Mouse (Mus musculus) gastrocnemius, postnatal 36 days (tissue): Measurements from ENCODE around the gene Tiam2. TPM values are rescaled to one million over a fixed set of nuclear protein-coding genes. Genes with fewer than 3 reads are reported as not detected.
A peak's percentile ranks its signal among the peaks of the same experiment; 100 is the strongest.

Experiments used
- DNase-seq, 2 experiments: peaks; one replicate each; pipeline ENCODE4 v3.0.0; 2022
- intact Hi-C: fragments of 180-260 bp; cut with DNase I; formaldehyde crosslinking; loops from one replicate; pipeline ENCODE4 v1.15.1; 2025
- total RNA-seq, 2 experiments: library from RNA; stranded (reverse); gene quantifications; 2 replicates each; pipeline ENCODE4 v1.2.3; 2021

The Tiam2 gene
- total RNA-seq, 2 experiments from 2014 or later: 3.0 TPM

- no peak for DNase-seq
- intact Hi-C loops: no loop called here
Observed at GRCm38 (mm10) chr17:3531641-3532040, 205.3 kb downstream of the Tiam2 start.

- intact Hi-C loops: no loop called here
- DNase-seq: no peak
Observed at GRCm38 (mm10) chr17:3532254-3532653, 205.9 kb downstream of the Tiam2 start, which contains the start of gene Cldn20. Cldn20 (plus strand) TSS chr17:3532554.

GRCm38 (mm10) chr17:3533425-3533824 lies 207.1 kb downstream of the Tiam2 start:
- intact Hi-C loops: no loop called here
- no peak for DNase-seq

GRCm38 (mm10) chr17:3540304-3540703 lies 213.9 kb downstream of the Tiam2 start:
- intact Hi-C loops: no loop called here
- DNase-seq: no peak

- DNase-seq: no peak
- intact Hi-C loops: no loop called here
Observed at GRCm38 (mm10) chr17:3541033-3541432, 214.7 kb downstream of the Tiam2 start.

GRCm38 (mm10) chr17:3547725-3548124 lies 221.4 kb downstream of the Tiam2 start:
- no peak for DNase-seq
- intact Hi-C loops: no loop called here

- DNase-seq: no peak
- intact Hi-C loops: no loop called here
Observed at GRCm38 (mm10) chr17:3556251-3556650, 229.9 kb downstream of the Tiam2 start.

GRCm38 (mm10) chr17:3557331-3558311 lies 231.2 kb downstream of the Tiam2 start, which contains the start of gene Tfb1m:
Tfb1m (minus strand) TSS chr17:3557781.
- intact Hi-C loops: no loop called here
- DNase-seq: peak; percentile 96 to 97

GRCm38 (mm10) chr17:3558356-3558870 lies 232.0 kb downstream of the Tiam2 start:
- DNase-seq: no peak
- intact Hi-C loops: no loop called here

- no peak for DNase-seq
- intact Hi-C loops: no loop called here
Observed at GRCm38 (mm10) chr17:3560534-3560933, 234.2 kb downstream of the Tiam2 start.

- intact Hi-C loops: no loop called here
- DNase-seq: no peak
Observed at GRCm38 (mm10) chr17:3562405-3562804, 236.0 kb downstream of the Tiam2 start.

GRCm38 (mm10) chr17:3570876-3571275 lies 244.5 kb downstream of the Tiam2 start:
- intact Hi-C loops: loop anchor here (5.0 kb wide), 1 partner anchor 221 kb away; no protein-coding TSS in a partner anchor

More at GRCm38 (mm10) chr17:3570876-3571275, 244.5 kb downstream of the Tiam2 start:
- DNase-seq: peak; percentile 47 to 51

Other genes starting within 250 kb of the Tiam2 start
- gene Scaf8, start 211.6 kb upstream of the Tiam2 start, total RNA-seq: 10 to 100 TPM; 17.8 to 22.7 TPM
- gene Cldn20, start 206.0 kb downstream of the Tiam2 start, total RNA-seq: not detected
- 1 to 10 TPM; 6.6 to 9.0 TPM for gene Tfb1m, start 231.2 kb downstream of the Tiam2 start, total RNA-seq